Mouse (Mus musculus) layer of hippocampus, postnatal 10 days (tissue): Measurements from ENCODE around the gene Atp13a2. TPM values are rescaled to one million over a fixed set of nuclear protein-coding genes. Genes with fewer than 3 reads are reported as not detected.

Experiments
- DNase-seq, 2 experiments: peaks; one replicate each; pipeline ENCODE4 v3.0.0; 2021; ENCODE audit warnings: low spot score in 2 of 2
- long read RNA-seq: library from polyadenylated mRNA; stranded (forward); transcript quantifications from one replicate; pipeline ENCODE4 v2.0.0, GENCODE M21; 2023
- total RNA-seq, 2 experiments: library from RNA; stranded (reverse); gene quantifications; 2 replicates each; pipeline ENCODE4 v1.2.3; 2021

Atp13a2 gene
- total RNA-seq = 100 to 1,000 TPM; 233 to 238 TPM
- long read RNA-seq, transcript Atp13a2-203 (29 exons, 3,882 nt) = major isoform, 47 of 169 reads
- long read RNA-seq, transcript Atp13a2-201 (29 exons, 3,956 nt) = minor isoform, 22 of 169 reads
- long read RNA-seq, partial matches to known transcripts = 67 of 169 reads
- long read RNA-seq, other reads (novel, unspliced or antisense) = 33 of 169 reads

DNA sequence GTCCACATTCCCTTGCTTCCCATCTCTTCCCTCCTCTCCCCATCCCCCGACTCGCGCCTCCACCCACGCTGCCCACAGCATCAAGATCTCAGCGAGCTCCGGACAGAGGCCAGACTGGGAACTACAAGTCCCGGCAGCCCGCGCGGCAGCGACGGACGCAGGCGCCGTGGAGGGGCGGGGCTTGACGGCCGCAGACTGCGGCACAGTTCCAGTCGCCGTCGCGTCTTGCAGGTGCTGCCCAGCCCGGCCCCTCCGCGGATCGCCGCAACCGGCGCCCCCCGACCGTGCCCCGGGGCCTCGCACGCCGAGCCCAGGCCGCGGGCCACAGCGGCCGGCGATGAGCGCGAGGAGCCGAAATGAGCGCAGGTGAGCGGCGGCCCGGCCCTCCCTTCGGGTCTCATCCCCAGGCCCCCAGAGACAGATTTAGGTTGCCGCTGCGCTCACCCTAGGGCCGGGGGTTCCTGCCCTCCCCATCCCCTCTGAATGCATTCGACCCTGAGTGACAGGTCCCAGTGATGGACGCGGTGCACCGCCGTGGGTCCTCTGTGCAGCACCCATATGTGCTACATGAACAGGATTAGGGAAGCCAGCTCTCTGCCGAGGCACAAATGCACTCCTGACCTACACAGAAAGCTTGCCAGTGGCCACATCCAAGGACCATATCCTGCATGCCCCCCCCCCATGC lies at the start of gene Atp13a2:
Gene Atp13a2, plus strand, starts transcription at position 163 of the 685 bp plus-strand sequence.
- DNase-seq = peak; percentile 93 to 96

- no peak for DNase-seq
Measured at GRCm38 (mm10) chr4:140944356-140944755, 42.3 kb upstream of the Atp13a2 start.

GRCm38 (mm10) chr4:140944961-140945442 lies 41.7 kb upstream of the Atp13a2 start:
- no peak for DNase-seq

- no peak for DNase-seq
Measured at GRCm38 (mm10) chr4:140945571-140945970, 41.1 kb upstream of the Atp13a2 start.

- no peak for DNase-seq
Measured at GRCm38 (mm10) chr4:140946048-140946447, 40.6 kb upstream of the Atp13a2 start.

DNA sequence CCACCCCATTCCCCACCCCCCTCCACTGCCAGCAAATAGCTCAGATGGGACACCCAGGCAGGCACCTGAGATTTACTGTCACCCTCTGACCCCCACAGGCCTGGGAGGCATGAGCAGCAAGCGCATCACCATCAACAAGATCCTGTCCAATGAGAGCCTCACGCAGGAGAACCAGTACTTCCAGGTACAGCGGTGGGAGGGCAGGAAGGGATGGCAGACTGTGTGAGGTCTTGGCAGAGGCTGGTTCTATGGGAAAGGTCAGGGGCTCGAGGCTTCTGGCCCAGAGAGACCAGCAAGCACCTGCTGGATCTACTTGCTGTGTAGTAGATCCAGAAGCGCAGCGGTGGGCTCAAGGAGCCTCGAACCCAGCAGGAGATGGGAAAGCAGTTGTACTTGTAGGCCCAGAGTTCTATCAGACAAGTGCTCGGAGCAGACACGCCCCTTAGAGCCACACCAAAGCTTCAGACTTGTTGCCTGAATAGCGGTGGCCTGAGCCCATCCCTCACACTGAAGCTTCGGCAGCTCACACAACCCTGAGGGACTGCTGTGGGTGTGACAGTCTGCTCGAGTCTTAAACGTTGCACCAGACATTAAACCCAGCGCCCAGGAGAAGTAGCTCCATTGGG lies 40.0 kb upstream of the Atp13a2 start:
- DNase-seq = no peak

GRCm38 (mm10) chr4:140947487-140948440 lies 38.9 kb upstream of the Atp13a2 start:
- DNase-seq = no peak

- no peak for DNase-seq
Measured at GRCm38 (mm10) chr4:140948481-140948880, 38.2 kb upstream of the Atp13a2 start.

DNA sequence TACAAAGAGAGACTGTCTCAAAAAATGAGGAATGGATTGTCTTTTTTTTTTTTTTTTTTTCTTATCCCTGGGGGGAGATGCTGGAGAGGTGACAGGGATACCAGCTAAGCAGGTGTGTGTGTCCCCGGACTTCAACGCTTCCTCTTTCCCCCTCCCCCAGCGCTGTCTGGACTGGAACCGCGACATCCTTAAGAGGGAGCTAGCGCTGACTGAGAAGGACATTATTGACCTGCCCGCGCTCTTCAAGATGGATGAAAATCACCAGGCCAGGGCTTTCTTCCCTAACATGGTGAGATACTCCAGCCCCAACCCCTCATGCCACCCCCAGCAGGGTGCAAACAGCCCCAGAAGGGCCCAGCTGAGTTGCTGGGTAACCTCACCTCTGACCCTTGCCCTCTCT lies 37.6 kb upstream of the Atp13a2 start:
- DNase-seq = no peak

GRCm38 (mm10) chr4:140949616-140950015 lies 37.1 kb upstream of the Atp13a2 start:
- no peak for DNase-seq

DNA sequence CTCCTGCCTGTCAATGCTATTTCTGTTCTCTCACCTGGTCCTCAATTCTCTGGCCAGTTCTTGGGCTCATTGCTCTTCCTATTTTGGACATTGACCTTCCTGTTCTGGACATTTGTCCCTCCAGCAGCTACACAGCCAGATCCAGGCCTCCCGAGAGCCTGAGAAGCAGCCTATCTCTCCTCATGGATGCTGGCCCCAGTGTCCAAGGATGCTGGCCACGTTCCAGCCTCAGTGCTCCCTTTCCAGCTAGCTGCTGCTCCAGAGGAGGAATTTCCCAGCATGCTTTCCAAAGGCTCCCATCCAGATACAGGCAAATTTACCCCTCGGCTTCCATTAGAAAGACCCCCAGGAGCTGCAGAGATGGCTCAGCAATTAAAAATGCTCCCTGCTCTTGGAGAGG lies 36.1 kb upstream of the Atp13a2 start:
- DNase-seq = no peak

- DNase-seq = no peak
Measured at GRCm38 (mm10) chr4:140951861-140952641, 34.6 kb upstream of the Atp13a2 start.

DNA sequence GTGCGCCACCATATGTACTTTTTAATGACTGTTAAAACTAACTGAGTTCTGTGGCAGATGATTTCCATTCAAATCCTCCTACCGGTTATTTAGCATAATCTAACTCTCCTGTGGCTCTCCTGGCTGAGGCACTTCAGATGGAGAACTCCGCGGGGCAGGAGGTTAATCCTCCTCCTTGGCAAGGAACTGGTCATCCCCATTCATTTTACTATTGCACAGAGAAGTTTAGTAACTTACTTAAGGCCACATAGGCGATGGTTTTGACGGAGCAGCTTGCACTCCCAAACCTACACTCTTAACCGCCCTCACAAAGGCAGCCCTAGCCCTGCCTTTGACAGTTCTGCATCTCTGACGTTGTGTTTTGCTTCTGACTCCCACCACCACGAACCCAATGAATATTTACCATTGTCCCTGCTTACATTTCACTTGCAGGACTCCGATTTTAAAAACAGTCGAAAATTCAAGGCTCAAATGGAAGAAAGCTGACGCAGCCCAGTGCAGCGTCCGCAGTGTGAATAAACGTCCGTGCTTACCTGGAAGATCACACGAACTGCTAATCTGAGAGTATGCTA lies 29.5 kb upstream of the Atp13a2 start:
- no peak for DNase-seq

GRCm38 (mm10) chr4:140957725-140958124 lies 28.9 kb upstream of the Atp13a2 start:
- peak; percentile 84 to 88 for DNase-seq

DNA sequence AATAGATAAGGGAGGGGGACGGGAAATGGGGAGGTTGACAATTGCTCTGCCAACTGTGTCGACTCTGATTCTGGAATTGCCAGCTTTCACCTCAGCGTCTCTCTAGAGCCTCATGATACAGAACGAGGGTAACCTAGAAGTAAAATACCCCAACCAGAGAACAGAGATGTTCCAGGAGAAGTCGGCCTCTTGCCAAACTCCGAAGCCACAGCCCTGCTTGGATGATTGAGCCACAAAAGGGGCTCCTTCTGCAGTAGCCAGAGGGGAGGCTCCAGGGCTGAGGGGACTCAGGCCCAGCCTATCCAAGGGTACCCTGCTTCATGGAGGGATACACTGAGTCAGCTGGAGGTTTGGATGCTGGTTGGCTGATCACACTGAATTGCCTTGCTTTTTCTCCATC lies 28.4 kb upstream of the Atp13a2 start:
- DNase-seq = no peak

DNA sequence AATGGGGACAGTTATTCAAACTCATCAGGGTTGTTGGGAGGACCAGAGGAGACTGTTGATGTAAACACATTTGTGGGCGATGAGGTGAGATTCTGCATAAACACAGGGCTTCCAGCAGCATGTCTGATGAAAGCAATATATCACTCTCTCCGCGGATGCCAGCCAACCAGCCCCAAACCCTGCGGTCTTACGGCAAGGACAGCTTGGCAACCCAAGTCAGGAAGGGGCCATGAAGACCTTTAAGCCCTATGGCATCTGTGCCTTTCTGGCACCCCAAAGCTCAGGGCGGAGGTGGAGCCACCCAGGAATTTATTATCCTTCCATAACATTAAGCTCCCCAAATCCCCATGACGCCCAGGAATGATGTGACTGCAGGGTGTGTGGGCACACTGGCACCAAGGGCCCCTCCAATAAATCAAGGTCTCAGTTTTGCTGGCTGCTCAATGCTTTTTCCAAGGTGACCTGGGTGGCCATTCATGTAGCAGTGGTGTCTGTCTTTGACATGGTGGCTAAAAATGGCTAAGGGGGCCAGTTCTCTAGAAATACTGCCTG lies 27.5 kb upstream of the Atp13a2 start:
- no peak for DNase-seq

DNA sequence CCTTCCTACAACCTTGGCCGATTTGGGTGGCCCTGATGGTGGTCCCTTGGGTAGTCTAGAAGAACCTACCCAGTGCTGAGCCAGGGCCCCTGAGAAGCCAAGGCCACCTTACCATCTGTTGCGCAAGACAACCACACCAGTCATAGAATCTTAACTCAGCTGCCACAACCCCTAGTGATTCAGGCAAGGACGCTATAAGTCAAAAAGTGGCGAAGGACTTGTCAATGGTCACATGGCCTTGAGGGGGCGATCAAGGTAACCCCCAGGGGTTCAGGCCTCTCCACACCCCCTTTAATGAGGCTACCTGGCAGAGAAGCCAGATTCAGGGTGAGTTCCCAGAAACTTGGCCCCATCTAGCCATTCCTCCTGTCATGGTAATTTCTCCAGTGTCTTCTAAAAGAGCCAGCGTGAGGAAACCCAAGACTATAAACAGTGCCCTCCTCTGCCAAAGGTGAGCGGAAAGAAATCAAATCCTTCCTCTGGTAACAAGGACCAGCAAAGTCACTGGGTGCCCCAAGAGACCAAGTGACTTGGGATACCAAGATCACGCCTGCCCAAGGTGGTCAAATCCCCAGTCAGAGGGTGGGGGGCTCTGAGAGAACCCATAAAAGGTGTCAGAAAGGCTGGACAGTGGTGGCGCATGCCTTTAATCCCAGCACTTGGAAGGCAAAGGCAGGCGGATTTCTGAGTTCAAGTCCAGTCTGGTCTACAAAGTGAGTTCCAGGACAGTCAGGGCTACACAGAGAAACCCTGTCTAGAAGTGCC lies 26.8 kb upstream of the Atp13a2 start:
- no peak for DNase-seq

DNA sequence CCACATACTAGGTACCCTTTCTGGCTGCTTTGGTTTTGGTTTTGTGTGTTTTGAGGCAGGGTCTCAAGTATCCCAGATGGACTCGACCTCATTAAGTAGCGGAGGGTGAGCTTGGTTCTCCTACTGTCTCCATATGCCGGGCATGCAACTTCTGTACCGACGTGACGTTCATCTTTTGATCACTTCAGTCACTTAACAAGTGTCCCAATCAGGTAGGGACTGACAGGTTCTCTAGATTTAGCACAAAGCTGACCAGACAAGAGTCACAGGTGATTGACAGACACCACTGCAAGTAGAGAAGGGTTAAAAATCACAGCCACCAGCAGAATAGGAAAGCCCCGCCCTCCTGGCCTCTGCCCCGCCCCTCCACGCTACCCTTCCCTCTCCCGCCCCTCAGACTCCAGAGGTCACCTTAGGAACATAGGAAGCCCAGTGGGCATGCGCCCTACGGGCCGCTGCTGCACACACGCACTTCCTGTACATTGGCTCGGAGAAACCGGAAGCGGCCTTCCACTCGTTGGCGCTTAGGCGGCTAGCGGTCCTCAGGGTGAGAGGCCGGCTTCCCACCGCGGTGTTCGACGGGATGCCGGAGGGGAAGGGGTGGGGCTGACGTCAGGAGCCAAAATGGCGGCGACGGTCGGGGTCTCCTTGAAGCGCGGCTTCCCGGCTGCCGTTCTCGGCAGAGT lies 25.7 kb upstream of the Atp13a2 start, which contains the start of gene Sdhb:
Gene Sdhb, plus strand, starts transcription at position 423 of the 686 bp plus-strand sequence.
- peak; percentile 93 to 94 for DNase-seq
